Mouse (Mus musculus): ENCODE measurements around the gene Tmsb15b2. TPM values are rescaled to one million over a fixed set of nuclear protein-coding genes. Genes with fewer than 3 reads are reported as not detected.
"Not testable (repeated sequence)": the region's sequence is repeated elsewhere in the genome, so short reads cannot be mapped to it uniquely, and the experiment has no call there.

Tmsb15b2 gene
- 50.6 and 62.9 TPM in 2 replicates for polyA plus RNA-seq (2016; fragmentation: Nextera tagmentation; extraction: Ambion mirVana)

- not testable (repeated sequence) for H3K27ac ChIP-seq (replicated peaks); H3K27me3 ChIP-seq (replicated peaks; ENCODE audit: low read depth, poor library complexity, severe bottlenecking); H3K4me1 ChIP-seq; H3K9me3 ChIP-seq; DNase-seq (ENCODE audit: low spot score); H3K36me3 ChIP-seq (replicated peaks)
- H3K4me3 ChIP-seq: peak within 1 kb of the TSS; percentile 58
- 88% methylated on average over 6 of the region's 6 CpGs for WGBS
Observed at GRCm38 (mm10) chrX:136975397-136975796, at the start of gene Tmsb15b2. TSS of gene Tmsb15b2 (minus strand) at chrX:136975497.

GRCm38 (mm10) chrX:137019310-137019709, 44.0 kb upstream of the Tmsb15b2 start:
- DNase-seq (ENCODE audit: low spot score): peak; percentile 50
- WGBS: 14% methylated on average over 1 of the region's 1 CpGs
- no peak overlapping the region for H3K4me3 ChIP-seq

GRCm38 (mm10) chrX:137017668-137018067, 42.4 kb upstream of the Tmsb15b2 start:
- no peaks in the 10 kb centered on the region for H3K4me1 ChIP-seq
- H3K27me3 ChIP-seq (replicated peaks; ENCODE audit: low read depth, poor library complexity, severe bottlenecking): peaks cover 4% of the 10 kb centered on the region; the same call in 1 of the 2 replicates
- 33% methylated on average over 1 of the region's 1 CpGs for WGBS
- H3K36me3 ChIP-seq (replicated peaks): no peaks in the 10 kb centered on the region; the same call in 1 of the 2 replicates
- H3K4me3 ChIP-seq: no peak overlapping the region
- no peaks in the 10 kb centered on the region for H3K9me3 ChIP-seq
- no peak overlapping the region for H3K27ac ChIP-seq (replicated peaks)
- peak; percentile 25 for DNase-seq (ENCODE audit: low spot score)

More at GRCm38 (mm10) chrX:137019310-137019709, 44.0 kb upstream of the Tmsb15b2 start:
- Histone ChIP-seq H3K9me3 (no peaks in the 10 kb centered on the region), H3K27me3 (replicated peaks; ENCODE audit: low read depth, poor library complexity, severe bottlenecking) (peaks cover 4% of the 10 kb centered on the region; the same call in 1 of the 2 replicates), H3K27ac (replicated peaks) (no peak overlapping the region), H3K4me1 (no peaks in the 10 kb centered on the region), H3K36me3 (replicated peaks) (no peaks in the 10 kb centered on the region; the same call in 1 of the 2 replicates)

DNA sequence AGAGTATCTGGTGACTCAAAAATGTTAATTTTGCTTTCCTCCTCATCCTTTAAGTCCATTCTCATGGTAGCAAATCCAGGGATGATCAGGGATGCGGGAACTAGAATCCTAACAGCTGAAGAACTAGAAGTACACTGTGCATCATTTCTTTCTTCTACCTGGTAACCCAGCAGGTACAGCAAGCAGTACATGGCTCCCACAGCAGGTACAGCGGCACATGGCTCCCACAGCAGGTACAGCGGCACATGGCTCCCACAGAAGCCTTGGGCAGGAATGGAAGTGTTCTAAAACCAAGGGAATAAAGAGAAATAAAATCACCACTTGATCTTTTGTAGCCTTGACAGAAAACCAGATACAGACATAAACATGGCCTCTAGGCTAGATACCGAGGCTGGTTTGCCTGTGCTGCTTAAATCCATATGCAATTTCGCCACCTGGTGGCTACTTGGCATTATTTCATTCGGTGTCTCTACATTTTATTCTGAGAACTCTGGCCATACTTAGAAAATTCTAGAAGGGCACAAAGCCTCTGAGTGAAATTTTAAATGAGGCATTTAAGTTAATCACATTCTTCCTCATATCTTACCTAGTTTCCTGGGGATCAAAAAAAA, 39.9 kb upstream of the Tmsb15b2 start:
- no peaks in the 10 kb centered on the region for H3K9me3 ChIP-seq
- peak; percentile 42 for DNase-seq (ENCODE audit: low spot score)
- whole genome bisulfite sequencing: 58% methylated on average over 6 of the region's 6 CpGs
- no peaks in the 10 kb centered on the region for H3K4me1 ChIP-seq
- no peaks in the 10 kb centered on the region for H3K27me3 ChIP-seq (replicated peaks; ENCODE audit: low read depth, poor library complexity, severe bottlenecking)
- no peak overlapping the region for H3K4me3 ChIP-seq
- H3K36me3 ChIP-seq (replicated peaks): peaks cover 15% of the 10 kb centered on the region
- H3K27ac ChIP-seq (replicated peaks): no peak overlapping the region

DNA sequence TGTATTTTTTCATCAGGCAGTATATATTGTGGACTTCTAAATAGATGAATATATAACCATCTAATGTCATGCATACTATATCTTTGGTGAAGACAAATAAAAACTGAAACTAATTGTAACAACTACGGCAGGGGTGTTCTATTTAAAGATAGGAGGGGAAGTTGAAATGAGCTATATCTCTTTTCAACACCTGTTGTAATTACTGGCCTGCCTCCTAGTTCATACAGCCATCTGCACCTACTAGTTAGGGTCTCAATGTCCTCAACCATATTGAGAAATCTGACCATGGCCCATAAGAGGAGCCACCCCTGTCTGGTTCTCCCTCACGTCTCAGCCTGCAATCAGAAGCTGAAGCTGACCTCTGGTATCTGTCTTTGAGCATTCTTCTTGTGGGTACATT, 21.0 kb upstream of the Tmsb15b2 start:
- no peaks in the 10 kb centered on the region for H3K9me3 ChIP-seq
- H3K4me3 ChIP-seq: no peak overlapping the region
- DNase-seq (ENCODE audit: low spot score): no peak
- peaks cover 14% of the 10 kb centered on the region for H3K4me1 ChIP-seq
- H3K27ac ChIP-seq (replicated peaks): no peak overlapping the region
- H3K27me3 ChIP-seq (replicated peaks; ENCODE audit: low read depth, poor library complexity, severe bottlenecking): peaks cover 60% of the 10 kb centered on the region
- 83% methylated on average over 2 of the region's 2 CpGs for WGBS
- peaks cover under 1% of the 10 kb centered on the region for H3K36me3 ChIP-seq (replicated peaks)

DNA sequence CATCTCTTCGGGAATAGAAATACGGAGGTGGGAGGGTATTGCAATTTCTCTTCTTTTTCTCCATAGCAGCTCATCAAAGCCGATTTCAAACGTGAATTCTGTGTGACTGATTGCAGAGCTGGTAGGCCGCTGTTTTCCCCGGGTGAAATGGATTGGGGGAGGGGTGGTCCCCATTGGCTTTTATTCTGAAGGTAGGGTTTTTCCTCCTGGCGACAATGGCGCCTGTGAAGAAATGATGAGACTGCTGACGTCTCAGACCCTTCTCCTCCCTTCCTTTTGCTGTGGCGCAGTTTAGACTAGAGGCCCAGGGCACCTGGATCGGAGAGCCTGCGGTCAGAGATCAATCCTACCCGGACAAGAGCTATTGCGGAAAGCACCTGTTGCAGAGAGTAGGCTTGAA, 18.3 kb upstream of the Tmsb15b2 start:
- H3K9me3 ChIP-seq: no peaks in the 10 kb centered on the region
- H3K36me3 ChIP-seq (replicated peaks): no peaks in the 10 kb centered on the region
- H3K4me3 ChIP-seq: peak overlapping the region; percentile 57
- peaks cover 72% of the 10 kb centered on the region for H3K27me3 ChIP-seq (replicated peaks; ENCODE audit: low read depth, poor library complexity, severe bottlenecking)
- DNase-seq (ENCODE audit: low spot score): peak; percentile 16
- 28% methylated on average over 14 of the region's 14 CpGs for WGBS
- peak overlapping the region; percentile 74; the same call in 1 of the 2 replicates for H3K27ac ChIP-seq (replicated peaks)
- H3K4me1 ChIP-seq: peaks cover 14% of the 10 kb centered on the region

DNA sequence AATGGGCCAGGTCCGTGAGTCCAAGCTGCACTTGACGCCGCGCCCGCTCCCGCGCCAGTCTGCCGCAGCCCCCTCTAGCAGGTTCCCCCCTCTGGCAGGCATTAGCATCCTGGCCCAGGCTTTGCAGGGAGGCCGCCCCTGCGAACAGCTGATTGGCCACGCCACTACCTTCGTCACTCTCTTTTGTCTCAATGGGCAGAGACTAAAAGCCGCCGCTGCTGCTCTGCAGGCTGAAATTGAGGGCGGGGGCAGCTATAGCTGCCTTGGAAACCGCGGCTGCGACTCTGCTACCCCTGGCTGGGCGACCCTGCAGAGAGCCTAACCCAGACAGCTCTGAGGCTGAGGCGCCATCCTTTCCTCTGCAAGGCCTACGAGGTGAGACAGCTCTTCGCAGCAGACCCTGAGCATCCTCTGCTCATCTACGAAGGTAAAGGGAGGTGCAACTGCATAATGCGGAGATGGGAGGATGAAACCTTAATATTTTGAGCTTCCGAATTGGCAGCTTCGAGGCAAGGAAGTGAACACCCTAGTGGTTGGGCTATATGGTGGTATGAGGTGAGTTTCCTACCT, 17.8 kb upstream of the Tmsb15b2 start, which contains the start of gene Zcchc18:
TSS of gene Zcchc18 (plus strand) at position 178 of the 570 bp plus-strand sequence.
- Histone ChIP-seq H3K9me3 (no peaks in the 10 kb centered on the region), H3K36me3 (replicated peaks) (no peaks in the 10 kb centered on the region), H3K4me3 (peak within 1 kb of the TSS; percentile 57), H3K27me3 (replicated peaks; ENCODE audit: low read depth, poor library complexity, severe bottlenecking) (peaks cover 73% of the 10 kb centered on the region), H3K27ac (replicated peaks) (peak within 1 kb of the TSS; percentile 74), H3K4me1 (peaks cover 14% of the 10 kb centered on the region)
- peak; percentile 89 for DNase-seq (ENCODE audit: low spot score)
- 20% methylated on average over 26 of the region's 26 CpGs for WGBS

- no peaks in the 10 kb centered on the region for H3K9me3 ChIP-seq
- peaks cover 14% of the 10 kb centered on the region for H3K4me1 ChIP-seq
- H3K36me3 ChIP-seq (replicated peaks): no peaks in the 10 kb centered on the region
- H3K27ac ChIP-seq (replicated peaks): peak overlapping the region; percentile 74
- peaks cover 78% of the 10 kb centered on the region for H3K27me3 ChIP-seq (replicated peaks; ENCODE audit: low read depth, poor library complexity, severe bottlenecking)
- WGBS: 19% methylated on average over 19 of the region's 19 CpGs
- peak overlapping the region; percentile 57 for H3K4me3 ChIP-seq
- no peak for DNase-seq (ENCODE audit: low spot score)
Observed at GRCm38 (mm10) chrX:136992191-136992965, 17.1 kb upstream of the Tmsb15b2 start.

- 61% methylated on average over 2 of the region's 2 CpGs for WGBS
Observed at GRCm38 (mm10) chrX:136991274-136991673, 16.0 kb upstream of the Tmsb15b2 start.

GRCm38 (mm10) chrX:136986039-136986438, 10.7 kb upstream of the Tmsb15b2 start:
- DNase-seq (ENCODE audit: low spot score): no peak
- Histone ChIP-seq H3K36me3 (replicated peaks) (no peaks in the 10 kb centered on the region), H3K9me3 (no peaks in the 10 kb centered on the region)

More at GRCm38 (mm10) chrX:136991274-136991673, 16.0 kb upstream of the Tmsb15b2 start:
- no peak for DNase-seq (ENCODE audit: low spot score)
- Histone ChIP-seq H3K27me3 (replicated peaks; ENCODE audit: low read depth, poor library complexity, severe bottlenecking) (peaks cover 68% of the 10 kb centered on the region), H3K36me3 (replicated peaks) (no peaks in the 10 kb centered on the region), H3K9me3 (no peaks in the 10 kb centered on the region), H3K4me1 (peaks cover 14% of the 10 kb centered on the region), H3K27ac (replicated peaks) (no peak overlapping the region), H3K4me3 (no peak overlapping the region)

GRCm38 (mm10) chrX:136978616-136979015, 3.3 kb upstream of the Tmsb15b2 start:
- no peaks in the 10 kb centered on the region for H3K4me1 ChIP-seq
- no peak overlapping the region for H3K4me3 ChIP-seq
- H3K9me3 ChIP-seq: no peaks in the 10 kb centered on the region
- DNase-seq (ENCODE audit: low spot score): no peak
- H3K27me3 ChIP-seq (replicated peaks; ENCODE audit: low read depth, poor library complexity, severe bottlenecking): no peaks in the 10 kb centered on the region
- no peaks in the 10 kb centered on the region for H3K36me3 ChIP-seq (replicated peaks)
- H3K27ac ChIP-seq (replicated peaks): no peak overlapping the region

More at GRCm38 (mm10) chrX:136986039-136986438, 10.7 kb upstream of the Tmsb15b2 start:
- Histone ChIP-seq H3K27me3 (replicated peaks; ENCODE audit: low read depth, poor library complexity, severe bottlenecking) (peaks cover 16% of the 10 kb centered on the region), H3K4me3 (no peak overlapping the region), H3K4me1 (no peaks in the 10 kb centered on the region), H3K27ac (replicated peaks) (no peak overlapping the region)

- peak; percentile 81 for DNase-seq (ENCODE audit: low spot score)
- H3K9me3 ChIP-seq: no peaks in the 10 kb centered on the region
- no peak within 1 kb of the TSS for H3K27ac ChIP-seq (replicated peaks)
- H3K36me3 ChIP-seq (replicated peaks): no peaks in the 10 kb centered on the region
- 21% methylated on average over 15 of the region's 15 CpGs for WGBS
- H3K4me1 ChIP-seq: no peaks in the 10 kb centered on the region
- H3K4me3 ChIP-seq: peak within 1 kb of the TSS; percentile 58
- H3K27me3 ChIP-seq (replicated peaks; ENCODE audit: low read depth, poor library complexity, severe bottlenecking): no peaks in the 10 kb centered on the region
Observed at GRCm38 (mm10) chrX:136976424-136977084, 1.3 kb upstream of the Tmsb15b2 start, which contains the start of the genes Tmsb15l and Tmsb15b1. TSS of gene Tmsb15l (minus strand) at chrX:136976869. TSS of gene Tmsb15b1 (minus strand) at chrX:136976874.

All from embryonic facial prominence, embryonic 10.5 days (tissue).